12 mouse cellular contexts compared by ENCODE assay signal in genomic region chr11:35703471-35703870, GRCm38 (mm10).
DNase-seq lines count a peak whose midpoint lies in the region; ATAC-seq and TF ChIP-seq lines count a peak whose summit lies in the region.
"Had no signal": no experiment of that assay in that cellular context is flagged by ENCODE, and none has a peak within 500 bp of the region (broad histone marks: within the 10 kb centered on the region; RNA-seq: fewer than 3 reads in every experiment).

No protein-coding gene starts in this region.

- DNase-seq in cerebellum, postnatal 10 days, result peak; percentile 19 to 40
- DNase-seq in liver, adult 2 months (ENCODE audit: extremely low read depth, low read depth, low spot score), result no peak
- DNase-seq in liver (no peak), ES-CJ7 (ENCODE audit: low read depth, low spot score) (peak; percentile 64), MN1 (ENCODE audit: low spot score) (no peak)
- DNase-seq in adrenal gland, adult 8-10 months, result no peak
- DNase-seq: heart, adult 18-20 months; heart, postnatal 4 days; kidney, adult 8-10 months had no signal

- no peaks in the 10 kb centered on the region for H3K79me2 ChIP-seq in liver, adult 2 months (ENCODE audit: control insufficient read depth, insufficient read depth, low read length)

- no peak overlapping the region for H3K4me3 ChIP-seq in liver, adult 2 months (ENCODE audit: insufficient read depth, low read depth, low read length)
- no peak overlapping the region for H3K4me3 ChIP-seq in embryonic fibroblast, embryonic 13.5 days (ENCODE audit: insufficient read depth, low read length)
- H3K4me3 ChIP-seq: stomach, embryonic 15.5 days had no signal

- 79% methylated on average over 4 of the region's 4 CpGs for WGBS in liver, adult 2 months

- peak; percentile 62 for TF ChIP-seq CTCF in liver, adult 2 months (IDR thresholded peaks at IDR 0.05; ENCODE audit: low read depth, low read length)
- TF ChIP-seq CTCF in embryonic fibroblast, embryonic 13.5 days (IDR thresholded peaks at IDR 0.05; ENCODE audit: borderline replicate concordance, insufficient read depth, low read length), result 0 out of 2 replicates have a peak, but pooled peaks have one; percentile 51

- ATAC-seq in cerebellum, adult (ENCODE audit: insufficient number of reproducible peaks, low FRiP score, low TSS enrichment), result no peak

- H3K9ac ChIP-seq in liver, adult 2 months (ENCODE audit: low read depth, low read length), result no peak overlapping the region
- H3K9ac ChIP-seq: stomach, embryonic 15.5 days had no signal

- TF ChIP-seq POLR2A in liver, adult 2 months (IDR thresholded peaks at IDR 0.05; ENCODE audit: extremely low read depth, insufficient read depth, low read length), result no peak
- no peak for TF ChIP-seq POLR2A in embryonic fibroblast, embryonic 13.5 days (IDR thresholded peaks at IDR 0.05; ENCODE audit: low read depth, low read length)

- H3K27ac ChIP-seq in liver, adult 2 months (replicated peaks; ENCODE audit: insufficient read depth, low read depth, low read length), result no peak overlapping the region
- no peak overlapping the region for H3K27ac ChIP-seq in embryonic fibroblast, embryonic 13.5 days (ENCODE audit: insufficient read depth, low read length)
- H3K27ac ChIP-seq: stomach, embryonic 15.5 days had no signal

- no peaks in the 10 kb centered on the region for H3K27me3 ChIP-seq in liver, adult 2 months (ENCODE audit: control insufficient read depth, insufficient read depth, low read length)
- H3K27me3 ChIP-seq: stomach, embryonic 15.5 days had no signal

- H3K4me1 ChIP-seq in liver, adult 2 months (ENCODE audit: control insufficient read depth, insufficient read depth, low read length), result no peaks in the 10 kb centered on the region
- no peaks in the 10 kb centered on the region for H3K4me1 ChIP-seq in embryonic fibroblast, embryonic 13.5 days (ENCODE audit: control insufficient read depth, insufficient read depth, low read length)
- H3K4me1 ChIP-seq: stomach, embryonic 15.5 days had no signal

- no peaks in the 10 kb centered on the region for H3K36me3 ChIP-seq in liver, adult 2 months (ENCODE audit: control insufficient read depth, insufficient read depth, low read length)

Comparison
In these comparisons a context has a peak if more than half of its experiments do, and no peak if none do; other contexts are left out.
1. DNase-seq: peak in cerebellum, postnatal 10 days (2 of 2) and ES-CJ7 (single experiment); none in liver, adult 2 months (single experiment), liver (single experiment), MN1 (single experiment) and adrenal gland, adult 8-10 months (single experiment).